Mouse (Mus musculus): Measurements from ENCODE around the gene Osbpl3. TPM values are rescaled to one million over a fixed set of nuclear protein-coding genes. Genes with fewer than 3 reads are reported as not detected.

The Osbpl3 gene
- polyA plus RNA-seq, 1 experiment: 9.6 TPM

- Histone ChIP-seq H3K27ac (ENCODE audit: insufficient read depth, low read length) (no peak overlapping the region), H3K27me3 (ENCODE audit: control insufficient read depth, insufficient read depth, low read length) (no peaks in the 10 kb centered on the region), H3K4me1 (ENCODE audit: control insufficient read depth, insufficient read depth, low read length) (no peaks in the 10 kb centered on the region), H3K4me3 (replicated peaks; ENCODE audit: insufficient read depth, low read depth, low read length) (no peak overlapping the region)
- TF ChIP-seq CTCF (IDR thresholded peaks at IDR 0.05; ENCODE audit: borderline replicate concordance, insufficient read depth, low read depth, low read length) (no peak), POLR2A (IDR thresholded peaks at IDR 0.05; ENCODE audit: borderline replicate concordance, insufficient read depth, low read length) (no peak)
- DNase-seq: no peak
- 81% methylated on average over 20 of the region's 20 CpGs for WGBS
Observed at GRCm38 (mm10) chr6:50354688-50355660, 101.0 kb downstream of the Osbpl3 start.

- Histone ChIP-seq H3K27me3 (ENCODE audit: control insufficient read depth, insufficient read depth, low read length) (no peaks in the 10 kb centered on the region), H3K4me3 (replicated peaks; ENCODE audit: insufficient read depth, low read depth, low read length) (no peak overlapping the region), H3K4me1 (ENCODE audit: control insufficient read depth, insufficient read depth, low read length) (no peaks in the 10 kb centered on the region), H3K27ac (ENCODE audit: insufficient read depth, low read length) (no peak overlapping the region)
- no peak for TF ChIP-seq CTCF (IDR thresholded peaks at IDR 0.05; ENCODE audit: borderline replicate concordance, insufficient read depth, low read depth, low read length)
- TF ChIP-seq POLR2A (IDR thresholded peaks at IDR 0.05; ENCODE audit: borderline replicate concordance, insufficient read depth, low read length): no peak
- no peak for DNase-seq
- 64% methylated on average over 6 of the region's 6 CpGs for WGBS
Observed at GRCm38 (mm10) chr6:50352812-50353211, 103.2 kb downstream of the Osbpl3 start.

GRCm38 (mm10) chr6:50350911-50351310, 105.1 kb downstream of the Osbpl3 start:
- no peak for DNase-seq
- TF ChIP-seq CTCF (IDR thresholded peaks at IDR 0.05; ENCODE audit: borderline replicate concordance, insufficient read depth, low read depth, low read length) (no peak), POLR2A (IDR thresholded peaks at IDR 0.05; ENCODE audit: borderline replicate concordance, insufficient read depth, low read length) (no peak)
- H3K4me1 ChIP-seq (ENCODE audit: control insufficient read depth, insufficient read depth, low read length): no peaks in the 10 kb centered on the region
- WGBS: over 99% methylated on average over 3 of the region's 3 CpGs
- H3K27me3 ChIP-seq (ENCODE audit: control insufficient read depth, insufficient read depth, low read length): no peaks in the 10 kb centered on the region
- no peak overlapping the region for H3K4me3 ChIP-seq (replicated peaks; ENCODE audit: insufficient read depth, low read depth, low read length)
- H3K27ac ChIP-seq (ENCODE audit: insufficient read depth, low read length): no peak overlapping the region

- no peaks in the 10 kb centered on the region for H3K4me1 ChIP-seq (ENCODE audit: control insufficient read depth, insufficient read depth, low read length)
- no peak for TF ChIP-seq POLR2A (IDR thresholded peaks at IDR 0.05; ENCODE audit: borderline replicate concordance, insufficient read depth, low read length)
- no peak for TF ChIP-seq CTCF (IDR thresholded peaks at IDR 0.05; ENCODE audit: borderline replicate concordance, insufficient read depth, low read depth, low read length)
- WGBS: 87% methylated on average over 1 of the region's 1 CpGs
- no peak for DNase-seq
- H3K4me3 ChIP-seq (replicated peaks; ENCODE audit: insufficient read depth, low read depth, low read length): no peak overlapping the region
- H3K27me3 ChIP-seq (ENCODE audit: control insufficient read depth, insufficient read depth, low read length): no peaks in the 10 kb centered on the region
- no peak overlapping the region for H3K27ac ChIP-seq (ENCODE audit: insufficient read depth, low read length)
Observed at GRCm38 (mm10) chr6:50348619-50349018, 107.4 kb downstream of the Osbpl3 start.

GRCm38 (mm10) chr6:50346204-50346603, 109.8 kb downstream of the Osbpl3 start:
- WGBS: 81% methylated on average over 7 of the region's 7 CpGs
- Histone ChIP-seq H3K27ac (ENCODE audit: insufficient read depth, low read length) (no peak overlapping the region), H3K27me3 (ENCODE audit: control insufficient read depth, insufficient read depth, low read length) (no peaks in the 10 kb centered on the region), H3K4me3 (replicated peaks; ENCODE audit: insufficient read depth, low read depth, low read length) (no peak overlapping the region), H3K4me1 (ENCODE audit: control insufficient read depth, insufficient read depth, low read length) (no peaks in the 10 kb centered on the region)
- TF ChIP-seq POLR2A (IDR thresholded peaks at IDR 0.05; ENCODE audit: borderline replicate concordance, insufficient read depth, low read length) (no peak), CTCF (IDR thresholded peaks at IDR 0.05; ENCODE audit: borderline replicate concordance, insufficient read depth, low read depth, low read length) (no peak)
- DNase-seq: no peak

- H3K4me3 ChIP-seq (replicated peaks; ENCODE audit: insufficient read depth, low read depth, low read length): no peak overlapping the region
- no peak overlapping the region for H3K27ac ChIP-seq (ENCODE audit: insufficient read depth, low read length)
- DNase-seq: no peak
- no peak for TF ChIP-seq POLR2A (IDR thresholded peaks at IDR 0.05; ENCODE audit: borderline replicate concordance, insufficient read depth, low read length)
- no peak for TF ChIP-seq CTCF (IDR thresholded peaks at IDR 0.05; ENCODE audit: borderline replicate concordance, insufficient read depth, low read depth, low read length)
- WGBS: 91% methylated on average over 5 of the region's 5 CpGs
- H3K4me1 ChIP-seq (ENCODE audit: control insufficient read depth, insufficient read depth, low read length): no peaks in the 10 kb centered on the region
- H3K27me3 ChIP-seq (ENCODE audit: control insufficient read depth, insufficient read depth, low read length): no peaks in the 10 kb centered on the region
Observed at GRCm38 (mm10) chr6:50340226-50340906, 115.6 kb downstream of the Osbpl3 start.

GRCm38 (mm10) chr6:50337431-50337830, 118.6 kb downstream of the Osbpl3 start:
- H3K4me1 ChIP-seq (ENCODE audit: control insufficient read depth, insufficient read depth, low read length): no peaks in the 10 kb centered on the region
- H3K27me3 ChIP-seq (ENCODE audit: control insufficient read depth, insufficient read depth, low read length): no peaks in the 10 kb centered on the region
- TF ChIP-seq POLR2A (IDR thresholded peaks at IDR 0.05; ENCODE audit: borderline replicate concordance, insufficient read depth, low read length) (no peak), CTCF (IDR thresholded peaks at IDR 0.05; ENCODE audit: borderline replicate concordance, insufficient read depth, low read depth, low read length) (no peak)
- no peak overlapping the region for H3K4me3 ChIP-seq (replicated peaks; ENCODE audit: insufficient read depth, low read depth, low read length)
- 91% methylated on average over 6 of the region's 6 CpGs for WGBS
- no peak for DNase-seq
- H3K27ac ChIP-seq (ENCODE audit: insufficient read depth, low read length): no peak overlapping the region
